Mouse (Mus musculus) forelimb bud, embryonic 11.5 days (tissue): ENCODE data around the gene Narf.

Experiments
- DNase-seq: peaks from one replicate; pipeline ENCODE4 v3.0.0-alpha.2; 2012; ENCODE audit warnings: low read depth, low spot score

Gene Narf

GRCm38 (mm10) chr11:121235475-121236238, 1.4 kb upstream of the Narf start:
- DNase-seq, result peak; percentile 32

DNA sequence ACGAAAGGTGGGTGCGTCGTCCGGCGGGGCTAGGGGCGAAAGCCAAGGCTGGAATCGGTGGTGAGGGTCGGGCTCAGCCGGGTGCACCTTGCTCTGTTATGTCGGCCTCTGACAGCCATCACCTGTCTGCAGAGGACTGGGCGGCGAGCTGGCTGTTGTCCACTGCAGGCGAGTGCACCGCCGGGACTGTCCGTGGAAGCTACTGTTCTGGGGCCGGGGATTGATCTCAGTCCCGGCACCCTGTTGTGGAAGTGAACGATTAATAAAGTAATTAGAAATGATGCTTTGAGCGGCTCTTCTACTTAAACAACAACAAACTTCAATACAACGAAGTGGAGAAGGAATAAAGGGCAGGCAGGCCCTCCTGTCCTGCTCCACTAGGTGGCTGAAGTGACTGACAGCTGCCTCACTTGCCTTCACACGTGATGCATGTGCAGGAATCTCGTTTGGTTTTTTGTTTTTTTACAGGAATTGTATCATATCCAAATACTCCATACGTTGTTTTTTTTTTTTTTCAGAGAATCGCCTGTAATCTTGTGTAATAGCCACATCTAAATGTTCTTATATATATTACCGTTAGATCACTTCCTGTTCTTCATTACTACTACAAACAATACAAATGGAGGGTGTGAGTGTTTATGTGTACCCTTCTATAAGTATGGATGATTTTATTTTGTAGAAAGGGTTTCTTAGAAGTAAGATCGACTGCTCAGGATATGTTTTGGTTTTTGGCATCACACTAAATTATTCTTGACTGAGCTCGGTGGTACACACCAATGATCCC, 484 bp downstream of the Narf start:
- DNase-seq, result peak; percentile 53

DNA sequence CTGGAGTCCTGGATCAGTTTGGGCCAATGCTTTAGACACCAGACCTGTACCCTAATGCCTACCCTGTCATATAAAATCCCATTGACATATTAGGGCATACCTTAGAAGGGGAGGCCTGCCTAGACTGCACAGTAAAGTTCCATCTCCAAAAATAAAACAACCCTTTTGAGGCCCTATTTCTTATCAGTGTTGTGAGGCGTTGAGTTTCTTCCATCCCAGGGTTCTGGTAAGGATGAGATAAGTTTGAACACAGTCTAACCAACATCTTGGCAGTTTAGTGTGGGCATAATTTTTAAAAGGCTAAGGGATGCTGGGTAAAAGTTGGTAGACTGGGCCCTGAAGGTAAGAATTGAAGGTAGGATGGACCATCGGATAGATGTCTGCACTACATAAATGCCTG, 2.6 kb downstream of the Narf start:
- DNase-seq, result no peak

GRCm38 (mm10) chr11:121250196-121250595, 13.1 kb downstream of the Narf start:
- DNase-seq, result no peak

GRCm38 (mm10) chr11:121259160-121260100, 22.4 kb downstream of the Narf start, which contains the start of gene Foxk2:
TSS of gene Foxk2 (plus strand) at chr11:121259990.
- peak; percentile 88 for DNase-seq

DNA sequence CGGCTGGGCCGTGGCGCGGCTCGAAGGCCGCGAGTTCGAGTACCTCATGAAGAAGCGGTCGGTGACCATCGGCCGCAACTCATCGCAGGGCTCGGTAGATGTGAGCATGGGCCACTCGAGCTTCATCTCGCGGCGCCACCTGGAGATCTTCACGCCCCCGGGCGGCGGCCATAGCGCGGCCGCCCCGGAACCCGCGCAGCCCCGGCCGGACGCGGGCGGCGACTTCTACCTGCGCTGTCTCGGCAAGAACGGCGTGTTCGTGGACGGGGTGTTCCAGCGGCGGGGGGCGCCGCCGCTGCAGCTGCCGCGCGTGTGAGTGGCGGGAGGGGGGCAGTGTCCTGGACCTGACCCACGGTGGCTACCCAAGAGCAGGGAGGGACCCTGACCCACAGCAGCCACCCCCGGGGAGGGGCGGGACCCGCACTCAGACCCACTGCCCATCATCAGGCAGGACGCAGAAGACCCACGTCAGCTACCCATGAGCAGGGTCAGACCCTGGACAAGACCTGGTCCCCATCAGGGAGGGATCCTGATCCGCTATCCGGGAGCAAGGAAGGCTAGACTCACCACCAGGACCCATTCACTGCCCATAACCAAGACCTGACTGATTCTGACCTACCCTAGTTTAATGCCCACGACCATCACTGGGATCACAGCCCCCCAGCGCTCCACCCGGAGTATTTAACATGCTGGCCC, 23.3 kb downstream of the Narf start:
- DNase-seq, result peak; percentile 17

DNA sequence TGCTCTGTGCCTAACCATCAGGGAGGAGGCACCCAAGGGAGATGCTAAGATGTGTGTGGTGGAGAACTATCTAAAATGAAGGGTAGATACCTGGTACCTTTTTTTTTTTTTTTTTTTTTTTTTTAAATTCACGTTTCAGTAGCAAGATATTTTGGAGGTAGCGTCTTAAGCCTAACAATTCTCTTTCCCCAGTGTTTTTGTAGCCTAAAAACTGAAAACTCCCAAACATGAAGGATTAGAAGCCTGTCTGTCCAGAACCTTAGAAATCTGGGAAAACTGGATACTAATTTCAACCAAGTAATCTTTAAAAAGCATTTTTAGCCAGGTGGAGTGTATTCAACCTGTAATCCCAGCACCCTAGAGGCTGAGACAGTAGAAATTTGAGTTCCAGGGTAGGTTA, 24.0 kb downstream of the Narf start:
- no peak for DNase-seq

DNA sequence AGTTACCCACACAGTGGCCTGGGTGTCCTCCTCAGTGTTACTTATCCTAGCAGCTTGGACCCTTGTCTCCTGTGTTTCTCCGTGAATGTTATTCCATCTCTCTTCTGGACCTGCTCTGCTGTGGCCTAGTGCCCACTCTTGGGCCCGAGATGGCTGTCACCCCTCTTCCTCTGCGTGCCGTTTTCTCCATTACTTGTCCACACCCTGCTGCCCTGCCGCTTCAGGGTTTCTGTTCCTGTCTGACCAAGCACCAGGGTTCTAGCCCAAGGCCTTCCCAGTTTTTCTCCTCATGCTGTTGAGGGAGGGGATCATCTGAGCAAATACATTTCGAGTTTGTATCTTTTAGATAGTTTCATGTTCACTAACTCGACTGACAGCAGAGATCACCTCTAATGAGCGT, 40.5 kb downstream of the Narf start:
- DNase-seq, result no peak

- DNase-seq, result no peak
Observed at GRCm38 (mm10) chr11:121278011-121278410, 41.0 kb downstream of the Narf start.

- no peak for DNase-seq
Observed at GRCm38 (mm10) chr11:121282911-121283310, 45.9 kb downstream of the Narf start.

GRCm38 (mm10) chr11:121289859-121290258, 52.8 kb downstream of the Narf start:
- no peak for DNase-seq

GRCm38 (mm10) chr11:121294771-121295170, 57.7 kb downstream of the Narf start:
- DNase-seq, result no peak

- no peak for DNase-seq
Observed at GRCm38 (mm10) chr11:121298493-121298892, 61.4 kb downstream of the Narf start.

- DNase-seq, result no peak
Observed at GRCm38 (mm10) chr11:121300265-121300664, 63.2 kb downstream of the Narf start.

- DNase-seq, result no peak
Observed at GRCm38 (mm10) chr11:121305371-121305770, 68.3 kb downstream of the Narf start.
